Mouse (Mus musculus): ENCODE data around the gene BC005561. TPM values are rescaled to one million over a fixed set of nuclear protein-coding genes. Genes with fewer than 3 reads are reported as not detected.
"Not testable (repeated sequence)": the region's sequence is repeated elsewhere in the genome, so short reads cannot be mapped to it uniquely, and the experiment has no call there.

BC005561 gene
- total RNA-seq (2021), result 10 to 100 TPM in 1 of 2 experiments, 1 to 10 TPM in 1; 8.5 to 11.4 TPM
- long read RNA-seq, experiment 1, full-length matches to known transcripts, result 21 of 27 reads
- long read RNA-seq, experiment 1, partial matches to known transcripts, result 0 of 27 reads
- long read RNA-seq, experiment 1, other reads (novel, unspliced or antisense), result 6 of 27 reads
- long read RNA-seq, experiment 2, full-length matches to known transcripts, result 3 of 5 reads
- long read RNA-seq, experiment 2, partial matches to known transcripts, result 0 of 5 reads
- long read RNA-seq, experiment 2, other reads (novel, unspliced or antisense), result 2 of 5 reads

DNA sequence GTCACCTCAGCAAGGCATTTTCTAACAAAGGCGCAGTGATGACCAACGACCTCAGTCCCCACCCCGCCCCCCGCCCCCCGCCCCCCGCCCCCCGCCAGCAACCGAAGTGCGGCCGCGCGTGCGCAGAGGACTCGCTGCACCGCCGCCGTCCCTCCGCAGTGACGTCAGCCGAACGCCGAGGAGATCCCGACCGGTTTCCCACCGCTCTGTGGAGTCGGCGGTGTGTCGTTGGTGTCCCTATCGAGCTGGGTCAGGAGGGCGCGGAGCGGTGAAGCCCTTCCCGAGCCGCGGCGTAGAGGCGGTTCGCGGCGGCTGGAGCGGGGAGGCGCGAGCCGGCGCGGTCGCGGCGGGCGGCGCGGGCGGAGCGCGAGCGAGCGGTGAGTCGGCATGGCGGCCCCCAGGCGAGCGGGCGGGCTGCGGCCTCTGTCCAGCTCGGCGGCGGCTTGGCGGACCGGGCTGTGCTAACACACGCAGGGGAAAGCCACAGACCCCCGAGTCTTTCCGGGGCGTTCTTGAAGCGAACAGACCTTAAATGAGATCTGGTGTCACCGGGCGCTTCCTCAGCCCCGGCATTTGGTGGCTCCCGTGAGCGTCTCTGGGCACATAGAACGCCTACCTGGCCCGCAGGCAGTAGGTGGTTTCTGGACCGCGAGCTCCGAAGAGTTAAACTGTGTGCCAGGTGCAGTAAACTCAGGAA is at the start of gene BC005561:
Gene BC005561, plus strand, starts transcription at position 158 of the 697 bp plus-strand sequence.
- DNase-seq, result peak; percentile 91

DNA sequence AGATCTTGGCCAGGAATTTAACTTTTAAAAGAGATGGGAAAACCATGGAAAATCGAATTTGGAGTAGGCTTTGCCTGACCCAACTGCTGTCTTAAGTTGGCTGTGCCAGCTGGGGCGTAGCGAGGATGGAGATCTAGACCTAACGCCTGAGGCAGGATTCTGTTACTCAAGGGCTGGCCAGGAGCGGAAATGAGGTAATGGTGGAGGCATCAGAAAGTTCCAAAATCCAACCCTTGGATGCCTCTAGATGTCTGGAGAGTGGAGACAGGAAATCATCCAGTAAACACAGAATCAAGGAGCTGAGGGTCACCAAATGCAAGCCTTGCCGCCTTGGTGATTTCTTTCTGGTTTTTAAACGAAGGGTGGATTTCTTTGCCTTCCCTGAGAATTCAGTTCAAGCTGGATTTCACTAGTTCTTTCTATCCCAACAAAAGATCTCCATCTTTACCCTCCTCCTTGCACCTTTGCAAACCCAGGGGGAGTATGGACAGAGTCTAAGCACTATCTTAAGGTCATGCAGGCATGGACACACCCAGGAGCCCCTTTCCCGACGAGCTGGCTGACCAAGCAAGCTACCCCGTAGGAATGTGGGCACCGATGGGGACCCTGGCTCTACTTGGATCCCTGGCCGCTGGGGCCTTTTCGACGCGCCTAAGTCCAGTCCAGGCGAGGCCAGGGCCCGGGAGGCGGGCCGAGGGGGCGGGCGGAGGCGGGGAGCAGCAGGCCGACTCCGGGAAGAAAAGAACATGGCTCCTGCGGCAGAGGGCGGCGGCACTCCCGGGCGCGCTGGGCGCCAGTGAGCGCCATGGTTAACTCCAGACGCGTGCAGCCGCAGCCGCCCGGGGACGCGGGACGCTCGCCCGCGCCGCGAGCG is 49.1 kb upstream of the BC005561 start, which contains the start of gene Pkd2:
Gene Pkd2, plus strand, starts transcription at position 619 of the 874 bp plus-strand sequence.
- peak; percentile 92 for DNase-seq

DNA sequence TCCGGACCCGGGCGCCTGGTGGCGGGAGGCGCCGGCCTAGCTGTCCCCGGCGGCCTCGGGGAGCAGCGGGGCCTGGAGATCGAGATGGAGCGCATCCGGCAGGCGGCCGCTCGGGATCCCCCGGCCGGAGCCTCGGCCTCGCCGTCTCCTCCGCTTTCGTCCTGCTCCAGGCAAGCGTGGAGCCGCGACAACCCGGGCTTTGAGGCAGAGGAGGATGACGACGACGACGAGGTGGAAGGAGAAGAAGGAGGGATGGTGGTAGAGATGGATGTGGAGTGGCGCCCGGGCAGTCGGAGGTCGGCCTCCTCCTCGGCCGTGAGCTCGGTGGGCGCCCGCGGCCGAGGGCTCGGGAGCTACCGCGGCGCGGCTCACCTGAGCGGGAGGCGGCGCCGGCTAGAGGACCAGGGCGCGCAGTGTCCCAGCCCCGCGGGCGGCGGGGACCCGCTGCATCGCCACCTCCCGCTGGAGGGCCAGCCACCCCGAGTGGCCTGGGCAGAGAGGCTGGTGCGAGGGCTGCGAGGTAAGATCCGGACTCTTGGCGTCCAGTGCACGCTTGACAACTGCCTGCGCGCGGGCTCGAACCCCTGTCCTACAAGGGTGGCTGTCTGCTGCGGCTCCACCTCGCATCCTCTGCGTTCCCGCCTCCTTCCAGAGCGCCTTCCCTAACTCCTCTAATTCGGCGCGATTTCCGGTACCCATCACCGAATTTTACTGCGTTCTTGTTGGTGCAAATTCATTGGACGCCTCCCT is 48.3 kb upstream of the BC005561 start:
- peak; percentile 63 for DNase-seq

DNA sequence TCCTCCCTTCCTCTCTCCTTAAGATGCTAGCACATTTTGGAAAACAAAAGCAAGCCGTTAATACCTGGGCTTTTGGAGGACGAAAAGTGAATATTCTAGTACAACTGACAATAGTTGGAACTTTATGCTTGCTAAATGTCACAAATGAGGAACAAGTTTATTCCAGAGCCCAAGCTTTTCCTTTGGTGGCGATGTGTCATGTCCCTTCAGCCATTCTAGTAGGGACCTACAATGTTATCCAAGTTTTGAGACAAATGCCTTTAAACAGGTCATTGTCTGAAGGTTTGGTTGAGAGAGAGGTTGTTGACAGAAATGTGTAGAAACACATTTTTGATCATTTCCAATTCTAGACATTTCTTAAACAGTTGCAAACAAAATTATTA is 47.7 kb upstream of the BC005561 start:
- DNase-seq, result peak; percentile 26

DNA sequence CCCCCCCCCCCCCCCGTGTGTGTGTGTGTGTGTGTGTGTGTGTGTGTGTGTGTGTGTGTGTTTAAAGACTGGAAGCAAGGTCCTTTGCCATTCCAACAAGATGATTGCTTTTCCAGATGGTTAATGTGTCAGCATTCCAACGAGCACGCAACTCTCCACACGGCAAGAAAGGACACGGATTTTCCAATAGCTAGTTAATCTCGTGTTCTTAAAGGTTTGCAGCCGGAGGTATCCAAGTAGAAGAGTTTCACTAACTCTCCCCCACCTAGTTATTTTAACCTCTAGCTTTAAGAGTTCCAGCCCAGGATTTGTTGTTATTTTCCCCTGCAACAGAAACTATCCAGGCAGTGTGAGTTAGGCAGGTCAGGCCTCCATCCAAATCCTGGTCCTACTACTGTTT is 47.3 kb upstream of the BC005561 start:
- no peak for DNase-seq

DNA sequence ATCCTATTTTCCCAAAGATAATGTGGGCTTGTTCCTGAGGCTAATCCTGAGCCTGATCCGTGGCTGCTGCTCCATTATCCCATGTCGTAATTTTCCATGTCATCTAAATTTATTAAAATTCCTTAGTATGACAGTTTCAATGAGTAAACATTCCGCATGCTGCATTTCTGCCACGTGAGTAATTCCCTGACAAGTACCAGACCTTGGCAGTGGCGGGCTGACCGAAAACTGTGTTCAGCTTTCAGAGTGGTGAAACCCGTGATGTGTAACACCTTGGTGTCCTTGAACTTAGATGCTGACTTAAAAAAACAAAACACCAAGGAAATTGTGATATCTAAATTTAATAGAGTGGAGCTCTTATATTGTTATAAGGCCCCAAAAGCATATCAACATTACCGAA is 42.9 kb upstream of the BC005561 start:
- peak; percentile 46 for DNase-seq

DNA sequence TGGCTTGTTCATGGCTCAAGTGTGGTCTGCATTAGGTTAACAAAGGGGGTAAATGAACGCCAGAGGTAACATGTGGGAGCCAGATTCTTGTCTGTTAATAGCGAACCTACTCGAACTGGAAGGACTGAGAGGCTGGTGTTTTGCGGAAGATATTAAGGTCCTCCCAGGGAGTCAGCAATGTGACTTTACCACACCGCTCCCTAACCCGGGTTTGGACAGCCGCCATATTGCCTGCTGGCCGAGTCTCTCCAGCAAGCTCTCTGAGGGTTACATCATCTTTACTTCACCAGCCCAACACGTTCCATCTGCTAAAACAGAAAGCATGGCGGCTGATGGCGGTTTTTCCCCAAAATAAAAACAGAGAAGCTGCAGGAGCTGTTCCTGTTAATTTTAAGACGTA is 42.4 kb upstream of the BC005561 start:
- DNase-seq, result peak; percentile 47

DNA sequence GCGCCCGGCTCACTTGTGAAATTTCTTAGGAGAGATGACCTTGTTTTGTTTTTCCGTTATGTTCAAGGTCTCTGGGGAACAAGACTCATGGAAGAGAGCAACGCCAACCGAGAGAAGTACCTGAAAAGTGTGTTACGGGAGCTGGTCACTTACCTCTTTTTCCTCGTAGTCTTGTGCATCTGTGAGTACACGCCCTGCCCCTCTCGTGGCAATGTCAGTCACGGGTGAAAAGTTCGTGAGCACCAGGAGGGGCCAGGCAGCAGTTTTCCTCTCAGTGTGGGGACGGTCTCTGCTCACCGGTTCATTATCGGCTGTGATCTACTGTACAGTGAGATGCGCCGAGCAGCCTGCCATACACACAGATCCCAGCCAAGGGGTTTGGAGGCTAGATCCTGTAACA is 41.3 kb upstream of the BC005561 start:
- no peak for DNase-seq

DNA sequence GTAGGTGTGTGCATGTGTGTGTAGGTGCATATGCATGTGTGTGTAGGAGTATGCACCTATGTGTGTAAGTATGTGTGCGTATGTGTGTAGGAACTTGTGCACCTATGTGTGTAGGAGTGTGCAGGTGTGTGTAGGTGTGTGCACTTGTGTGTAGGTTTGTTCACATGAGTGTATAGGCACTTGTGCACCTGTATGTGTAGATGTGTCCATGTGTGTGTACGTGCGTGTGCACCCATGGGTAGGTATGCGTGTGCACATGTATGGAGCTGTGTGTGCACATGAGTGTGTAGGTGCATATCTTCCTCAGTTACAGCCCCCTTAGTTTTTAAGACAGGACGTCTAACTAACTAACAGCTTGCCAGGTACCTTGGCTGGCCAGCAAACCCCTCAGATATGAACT is 39.6 kb upstream of the BC005561 start:
- no peak for DNase-seq

DNA sequence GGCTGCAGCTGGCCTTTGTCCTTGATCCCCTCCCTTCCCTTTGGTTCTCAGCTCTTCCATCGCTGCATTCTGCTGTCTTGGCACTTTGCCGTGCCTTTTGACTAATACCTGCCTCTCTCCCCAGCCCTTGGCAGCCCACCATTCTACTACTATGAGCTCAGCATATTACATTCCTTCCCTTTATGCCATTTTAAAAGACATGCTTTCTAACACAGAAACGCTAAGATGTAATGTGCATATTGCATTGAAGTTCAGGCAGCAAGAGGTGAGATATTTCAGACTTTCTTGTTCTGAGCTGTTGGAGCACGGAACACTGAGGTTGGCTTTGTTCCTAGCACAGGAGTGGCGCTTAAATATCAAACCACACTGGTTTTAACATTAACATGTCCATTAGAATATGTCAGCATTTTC is 37.2 kb upstream of the BC005561 start:
- DNase-seq, result peak; percentile 30

DNA sequence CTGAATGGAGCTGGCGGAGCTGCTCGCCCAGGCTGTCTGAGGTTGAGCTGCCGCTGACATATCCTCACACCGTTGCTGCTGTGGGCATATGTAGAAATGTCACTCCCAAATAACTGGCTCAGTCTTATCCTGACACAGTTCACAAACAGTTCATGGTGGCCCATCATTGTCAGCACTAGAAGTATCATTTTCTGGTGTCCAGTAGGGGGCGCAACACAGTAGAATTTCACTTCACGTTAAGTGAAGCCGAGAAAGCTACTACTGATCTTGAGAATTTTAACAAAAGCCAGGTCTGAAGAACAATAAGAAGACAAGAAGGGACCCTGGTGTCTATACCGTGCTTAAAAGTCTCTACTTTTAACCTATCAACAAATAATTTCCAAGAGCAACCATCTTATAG is 35.8 kb upstream of the BC005561 start:
- peak; percentile 41 for DNase-seq

DNA sequence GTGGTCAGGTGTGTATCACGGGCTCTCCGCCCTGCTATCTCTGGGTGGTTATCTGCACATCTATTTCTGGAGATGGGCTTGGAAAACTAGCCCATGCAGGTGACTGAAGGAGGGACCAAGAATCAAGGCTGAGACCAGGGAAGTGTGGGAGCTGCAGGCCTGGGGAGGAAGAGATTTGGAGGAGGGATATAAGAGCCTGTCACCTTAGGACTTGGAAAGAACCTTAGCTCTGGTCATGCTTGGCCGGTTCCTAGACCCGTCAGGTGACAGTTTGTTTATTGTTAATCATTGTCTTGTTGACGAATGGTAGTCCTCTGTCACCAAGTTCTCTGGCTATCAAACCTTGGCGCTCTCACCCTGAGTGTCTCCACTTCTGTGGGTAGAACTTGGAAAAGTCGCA is 27.8 kb upstream of the BC005561 start:
- no peak for DNase-seq

DNA sequence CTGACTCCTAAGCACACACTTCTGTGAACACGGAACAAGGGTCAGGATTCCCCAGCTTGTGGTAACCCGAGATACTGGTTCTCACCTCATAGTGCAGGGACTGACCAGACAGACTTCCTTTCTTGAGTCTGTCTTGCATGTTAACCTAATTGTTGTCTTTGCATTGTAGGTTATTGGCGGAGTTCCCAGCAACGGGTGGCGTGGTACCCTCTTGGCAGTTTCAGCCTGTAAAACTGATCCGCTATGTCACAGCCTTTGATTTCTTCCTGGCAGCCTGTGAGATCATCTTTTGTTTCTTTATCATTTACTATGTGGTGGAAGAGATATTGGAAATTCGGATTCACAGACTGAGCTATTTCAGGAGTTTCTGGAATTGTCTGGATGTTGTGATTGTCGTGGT is 25.3 kb upstream of the BC005561 start:
- DNase-seq, result no peak

DNA sequence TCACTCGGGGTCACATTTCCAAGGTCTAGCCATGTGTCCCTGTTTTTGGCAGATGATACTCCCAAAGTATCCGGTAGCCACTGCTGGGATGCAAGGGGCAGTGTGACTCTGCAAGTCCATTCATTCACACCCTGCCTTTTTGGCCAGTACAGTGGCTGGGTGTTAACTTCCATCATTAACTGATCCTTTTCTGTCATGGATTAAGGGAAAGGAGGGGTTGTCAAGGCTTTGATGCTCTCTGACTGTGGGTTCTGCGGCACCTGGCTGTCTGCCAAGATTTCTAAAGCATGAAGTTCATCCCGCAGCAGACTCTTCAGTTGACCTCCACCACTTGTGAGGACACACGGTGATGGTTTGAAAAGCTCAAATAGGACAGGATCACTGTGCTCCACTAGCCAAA is 16.6 kb upstream of the BC005561 start:
- peak; percentile 26 for DNase-seq

DNA sequence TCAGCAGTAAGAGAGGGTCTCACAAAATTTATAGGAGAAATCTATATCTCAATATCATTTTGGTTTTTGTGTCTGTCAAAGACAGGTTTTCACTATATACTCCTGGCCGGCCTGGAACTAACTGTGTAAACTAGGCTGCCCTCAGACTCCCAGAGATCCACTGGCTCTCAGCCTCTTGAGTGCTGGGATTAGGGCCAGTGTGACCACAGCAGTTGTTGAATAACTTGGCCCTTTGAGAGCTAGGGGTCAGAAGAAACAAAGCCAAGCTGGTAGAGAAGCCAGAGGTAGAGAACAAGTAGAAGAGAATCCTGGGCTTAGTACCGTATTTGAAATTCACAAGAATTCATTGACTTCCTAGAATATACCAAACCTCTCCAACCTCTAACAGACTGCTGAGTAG is 3.3 kb upstream of the BC005561 start:
- DNase-seq, result no peak

DNA sequence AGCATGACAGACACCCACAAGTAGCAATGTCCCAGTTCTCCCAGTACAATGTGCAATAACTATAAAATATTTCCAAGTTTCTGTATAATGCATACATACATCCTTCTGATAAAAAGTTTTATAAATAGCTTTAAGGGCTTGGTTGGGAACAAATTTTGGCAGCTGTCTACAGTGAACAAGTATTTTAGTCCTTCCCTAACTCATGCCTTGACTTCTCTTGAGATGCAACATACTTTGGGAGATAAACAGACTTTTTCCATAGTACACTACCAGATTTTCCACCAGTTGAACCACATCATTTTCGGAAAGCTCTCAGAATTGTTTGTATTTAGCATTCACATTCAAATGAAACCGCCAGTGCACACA is 340 bp upstream of the BC005561 start:
- DNase-seq, result no peak

DNA sequence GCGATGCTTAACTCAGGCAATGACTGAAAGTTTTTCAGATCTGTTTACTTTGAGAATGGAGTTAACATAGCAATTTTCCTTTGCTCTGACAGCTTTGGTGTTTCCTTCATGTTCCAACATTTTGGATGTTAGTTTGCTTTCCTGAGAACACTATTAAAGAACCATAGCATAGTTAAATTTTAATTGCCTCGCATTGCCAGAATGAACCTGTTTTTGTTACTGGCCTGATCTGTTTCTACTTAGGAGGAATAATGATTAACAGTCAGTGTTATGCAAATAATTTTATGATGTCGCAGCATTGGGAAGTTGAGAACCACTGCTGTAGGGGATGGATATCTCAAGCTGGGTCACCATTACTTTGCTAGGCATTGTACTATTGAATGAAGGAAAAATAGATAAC is 3.1 kb downstream of the BC005561 start:
- no peak for DNase-seq

DNA sequence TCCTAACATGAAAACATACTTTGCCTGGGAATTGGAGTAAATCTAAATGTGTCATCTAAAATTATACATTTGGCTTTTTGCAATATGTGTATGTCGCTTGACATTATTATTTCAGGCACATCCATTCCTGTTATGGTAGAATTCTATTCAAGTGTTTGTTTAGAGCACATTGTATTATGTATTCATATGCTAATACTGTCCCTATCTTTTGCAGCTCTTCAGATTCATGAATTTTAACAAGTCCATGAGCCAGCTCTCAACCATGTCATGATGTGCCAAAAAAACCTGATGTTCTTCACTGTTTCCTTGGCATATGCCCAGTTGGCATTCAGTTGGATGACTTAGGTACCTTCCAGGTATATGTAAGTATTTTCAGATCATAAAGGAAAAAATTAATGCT is 30.5 kb downstream of the BC005561 start:
- no peak for DNase-seq

DNA sequence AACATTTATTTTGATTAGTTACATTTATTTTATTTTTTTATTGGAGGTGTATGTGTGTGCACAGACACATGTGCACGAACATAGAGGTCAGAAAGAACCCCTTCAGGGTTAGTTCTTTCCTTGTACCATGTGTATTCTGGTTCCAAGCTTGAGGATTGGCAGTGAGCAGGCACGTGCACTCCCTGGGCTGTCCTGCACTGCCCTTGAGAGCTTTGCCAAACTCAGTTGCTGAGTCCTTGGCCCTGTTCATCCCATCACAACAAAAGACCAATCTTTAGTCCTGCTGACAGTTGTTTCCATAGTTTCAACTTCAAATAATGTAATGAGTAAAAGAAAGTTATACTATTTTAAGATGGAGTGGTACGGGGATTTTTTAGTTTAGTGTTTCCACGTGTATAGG is 31.2 kb downstream of the BC005561 start:
- peak; percentile 10 for DNase-seq

DNA sequence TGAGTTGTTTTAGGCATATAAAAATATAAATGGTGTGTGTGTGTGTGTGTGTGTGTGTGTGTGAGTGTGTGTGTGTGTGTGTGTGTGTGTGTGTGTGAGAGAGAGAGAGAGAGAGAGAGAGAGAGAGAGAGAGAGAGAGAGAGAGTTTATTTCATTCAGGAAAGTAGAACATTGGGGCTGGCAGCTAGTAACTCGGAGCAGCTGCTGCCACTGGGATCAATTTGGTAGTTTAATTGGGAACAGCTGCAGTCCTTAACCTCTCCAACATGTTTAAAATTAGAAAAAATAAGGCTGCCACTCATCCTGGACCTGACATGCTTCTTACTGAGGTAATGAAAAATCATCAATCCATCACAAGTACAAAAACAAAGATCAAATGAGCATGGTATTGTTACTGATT is 59.9 kb downstream of the BC005561 start:
- not testable (repeated sequence) for DNase-seq

DNA sequence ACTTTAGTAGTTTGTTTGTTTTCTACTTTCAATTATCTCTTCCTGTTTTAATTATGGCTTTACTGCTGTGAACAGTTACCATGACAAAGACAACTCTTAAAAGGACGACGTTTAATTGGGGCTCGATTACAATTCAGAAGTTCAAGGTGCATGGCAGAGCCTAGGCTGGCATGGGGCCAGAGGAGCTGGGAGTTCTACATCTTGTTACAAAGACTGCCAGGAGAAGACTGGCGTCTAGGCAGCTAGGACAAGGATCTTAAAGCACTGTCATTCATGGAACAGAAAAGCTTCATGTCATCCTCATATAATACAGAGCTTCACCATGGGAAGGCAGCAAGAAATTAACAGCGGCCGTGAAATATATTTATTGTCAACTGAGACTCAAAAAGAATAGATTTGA is 62.6 kb downstream of the BC005561 start:
- DNase-seq, result peak; percentile 74

DNA sequence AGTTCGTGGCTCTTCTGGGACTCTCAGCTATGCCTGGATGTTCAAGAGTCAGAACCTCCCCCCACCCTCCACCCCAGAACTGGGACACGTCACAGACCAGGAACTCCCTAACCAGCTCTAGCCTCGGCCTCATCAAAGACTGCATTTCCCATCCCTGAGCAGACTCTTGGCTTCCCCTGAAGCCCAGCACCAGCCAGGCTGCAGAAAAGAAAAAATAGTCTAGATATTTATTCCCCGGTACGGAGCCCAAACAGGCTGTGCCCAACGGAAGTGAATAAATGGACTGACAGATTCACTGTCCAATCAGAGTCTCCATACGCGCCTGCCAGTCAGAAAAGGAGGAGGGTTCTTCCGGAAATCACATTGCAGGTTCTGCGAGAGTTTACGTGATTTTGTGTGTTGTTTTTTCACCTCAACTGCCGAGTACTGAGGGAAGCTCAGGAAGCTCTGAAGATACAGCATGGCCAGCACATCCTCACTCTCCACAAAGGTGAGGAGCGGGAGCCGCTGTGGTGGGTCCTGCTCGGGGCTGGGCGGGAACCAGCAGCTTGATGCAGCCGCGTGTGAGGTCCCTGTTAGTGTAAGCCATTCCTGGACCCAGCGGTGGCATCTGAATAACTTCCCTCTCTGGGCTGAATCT is 63.2 kb downstream of the BC005561 start:
- DNase-seq, result peak; percentile 84

Measured in adrenal gland, postnatal 10 days (tissue).